Mouse (Mus musculus): ENCODE results near the gene Lat2. TPM values are rescaled to one million over a fixed set of nuclear protein-coding genes. Genes with fewer than 3 reads are reported as not detected.
A peak's percentile ranks its signal among the peaks of the same experiment; 100 is the strongest.

Lat2 gene
- total RNA-seq, 1 experiment from 2014 or later = 106 TPM

- ATAC-seq (replicated peaks in 1 of 2; ENCODE audit: insufficient read depth in 1 of 2, low FRiP score in 2 of 2, low TSS enrichment in 1 of 2, low read depth in 1 of 2, poor library complexity in 2 of 2, severe bottlenecking in 2 of 2) = peak; percentile 93 to 98
Observed at GRCm38 (mm10) chr5:134582221-134582907, 32.5 kb downstream of the Lat2 start.

GRCm38 (mm10) chr5:134581146-134581545 is 33.7 kb downstream of the Lat2 start, which contains the start of gene Rfc2:
Gene Rfc2 (plus strand): TSS chr5:134581366.
- ATAC-seq (replicated peaks in 1 of 2; ENCODE audit: insufficient read depth in 1 of 2, low FRiP score in 2 of 2, low TSS enrichment in 1 of 2, low read depth in 1 of 2, poor library complexity in 2 of 2, severe bottlenecking in 2 of 2) = no peak

GRCm38 (mm10) chr5:134579135-134579534 is 35.7 kb downstream of the Lat2 start:
- ATAC-seq (replicated peaks in 1 of 2; ENCODE audit: insufficient read depth in 1 of 2, low FRiP score in 2 of 2, low TSS enrichment in 1 of 2, low read depth in 1 of 2, poor library complexity in 2 of 2, severe bottlenecking in 2 of 2) = no peak

DNA sequence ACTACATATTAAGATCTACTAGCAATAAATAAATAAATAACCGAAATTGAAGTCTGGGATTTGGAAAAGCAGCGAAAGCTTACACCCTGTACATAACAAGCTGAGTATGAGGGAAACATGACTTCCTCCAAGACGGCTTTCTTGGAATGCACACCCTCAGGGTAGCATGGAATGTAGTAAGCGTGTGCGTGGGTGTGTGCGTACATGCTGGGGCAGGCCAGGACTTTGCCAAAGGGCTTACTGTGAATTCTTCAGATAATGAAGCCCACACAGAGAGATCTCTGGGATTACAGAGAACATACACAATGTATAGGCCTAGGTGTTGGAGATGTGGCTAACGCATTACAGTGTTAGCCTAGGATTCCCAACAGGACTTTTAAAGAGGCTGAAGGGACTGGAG is 37.3 kb downstream of the Lat2 start:
- ATAC-seq (replicated peaks in 1 of 2; ENCODE audit: insufficient read depth in 1 of 2, low FRiP score in 2 of 2, low TSS enrichment in 1 of 2, low read depth in 1 of 2, poor library complexity in 2 of 2, severe bottlenecking in 2 of 2) = no peak

DNA sequence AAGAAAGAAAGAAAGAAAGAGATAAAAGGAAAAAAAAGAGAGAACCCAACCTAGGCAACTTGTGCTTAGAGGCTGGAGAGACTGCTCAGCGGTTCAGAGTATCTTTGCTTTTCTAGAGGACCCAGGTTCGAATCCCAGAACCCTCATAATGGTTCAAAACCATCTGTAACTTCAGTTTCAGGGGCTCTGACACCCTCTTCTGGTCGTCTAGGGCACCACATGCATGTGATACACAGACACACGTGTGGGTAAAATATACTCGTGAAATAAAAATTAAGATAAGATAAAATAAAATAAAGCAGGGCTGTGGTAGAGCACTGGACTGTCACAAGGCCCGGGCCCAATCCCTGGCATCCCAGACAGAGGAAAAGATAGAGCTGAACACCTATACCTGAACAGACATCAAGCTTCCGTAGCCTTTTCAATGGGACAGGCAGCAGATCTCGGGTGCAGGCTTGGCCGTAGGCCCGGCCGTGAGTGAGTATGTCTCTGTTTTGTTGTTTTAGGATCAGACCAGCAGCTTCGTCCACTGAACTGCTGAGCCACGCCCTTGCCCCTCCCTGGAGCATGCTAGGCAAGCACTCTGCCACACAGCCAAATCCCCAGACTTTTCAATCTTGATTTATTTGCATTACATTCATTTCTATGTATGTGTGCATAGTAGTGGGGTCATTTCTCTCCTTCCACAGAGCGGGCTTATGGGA is 38.2 kb downstream of the Lat2 start:
- no peak for ATAC-seq (replicated peaks in 1 of 2; ENCODE audit: insufficient read depth in 1 of 2, low FRiP score in 2 of 2, low TSS enrichment in 1 of 2, low read depth in 1 of 2, poor library complexity in 2 of 2, severe bottlenecking in 2 of 2)

DNA sequence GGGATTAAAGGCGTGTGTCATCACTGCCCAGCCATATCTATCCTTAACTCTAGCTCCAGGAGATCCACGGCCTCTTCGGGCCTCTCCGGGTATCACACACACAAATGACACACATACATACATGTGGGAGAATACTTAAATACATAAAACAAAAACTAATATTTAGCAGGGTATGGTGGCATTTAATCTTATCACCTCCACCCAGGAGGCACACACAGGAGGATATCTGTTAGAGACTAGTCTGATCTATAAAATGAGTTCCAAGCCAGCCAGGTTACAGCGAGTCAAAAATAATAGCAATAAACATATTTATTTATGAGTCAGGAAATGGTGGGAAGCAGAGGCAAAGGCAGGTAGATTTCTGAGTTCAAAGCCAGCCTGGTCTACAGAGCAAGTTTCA is 39.0 kb downstream of the Lat2 start:
- no peak for ATAC-seq (replicated peaks in 1 of 2; ENCODE audit: insufficient read depth in 1 of 2, low FRiP score in 2 of 2, low TSS enrichment in 1 of 2, low read depth in 1 of 2, poor library complexity in 2 of 2, severe bottlenecking in 2 of 2)

GRCm38 (mm10) chr5:134572508-134573214 is 42.2 kb downstream of the Lat2 start:
- ATAC-seq (replicated peaks in 1 of 2; ENCODE audit: insufficient read depth in 1 of 2, low FRiP score in 2 of 2, low TSS enrichment in 1 of 2, low read depth in 1 of 2, poor library complexity in 2 of 2, severe bottlenecking in 2 of 2) = peak in 1 of 2 experiments; percentile 46; a peak in 1 of 4 replicates

GRCm38 (mm10) chr5:134571730-134572507 is 42.9 kb downstream of the Lat2 start:
- ATAC-seq (replicated peaks in 1 of 2; ENCODE audit: insufficient read depth in 1 of 2, low FRiP score in 2 of 2, low TSS enrichment in 1 of 2, low read depth in 1 of 2, poor library complexity in 2 of 2, severe bottlenecking in 2 of 2) = peak; percentile 55 to 62; a peak in 3 of 4 replicates

DNA sequence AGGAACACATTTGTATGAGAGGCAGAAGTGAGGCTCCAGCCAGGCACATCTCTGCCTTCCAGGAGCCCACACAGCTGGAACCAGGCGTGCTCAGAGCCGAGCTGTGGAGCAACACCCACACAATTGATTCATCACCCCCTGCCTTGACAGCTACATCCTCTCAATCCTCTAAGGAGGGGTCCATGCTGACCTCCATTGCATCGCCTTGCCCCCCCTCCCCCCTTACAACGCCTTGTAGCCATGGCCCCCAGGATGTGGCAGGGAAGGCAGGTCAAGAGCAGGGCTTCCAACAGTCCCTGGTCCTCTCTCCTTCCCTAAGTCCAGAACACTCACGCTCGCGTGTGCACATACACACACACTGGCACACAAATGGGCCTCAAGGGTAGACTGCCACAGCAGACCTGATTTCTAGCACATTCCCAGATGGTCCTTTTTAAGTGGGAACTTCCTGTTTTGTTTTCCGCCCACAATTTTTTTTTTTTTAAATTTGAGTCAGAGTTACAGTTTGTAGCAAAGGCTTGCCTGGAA is 45.8 kb downstream of the Lat2 start:
- ATAC-seq (replicated peaks in 1 of 2; ENCODE audit: insufficient read depth in 1 of 2, low FRiP score in 2 of 2, low TSS enrichment in 1 of 2, low read depth in 1 of 2, poor library complexity in 2 of 2, severe bottlenecking in 2 of 2) = peak in 1 of 2 experiments; percentile 21; a peak in 1 of 4 replicates

DNA sequence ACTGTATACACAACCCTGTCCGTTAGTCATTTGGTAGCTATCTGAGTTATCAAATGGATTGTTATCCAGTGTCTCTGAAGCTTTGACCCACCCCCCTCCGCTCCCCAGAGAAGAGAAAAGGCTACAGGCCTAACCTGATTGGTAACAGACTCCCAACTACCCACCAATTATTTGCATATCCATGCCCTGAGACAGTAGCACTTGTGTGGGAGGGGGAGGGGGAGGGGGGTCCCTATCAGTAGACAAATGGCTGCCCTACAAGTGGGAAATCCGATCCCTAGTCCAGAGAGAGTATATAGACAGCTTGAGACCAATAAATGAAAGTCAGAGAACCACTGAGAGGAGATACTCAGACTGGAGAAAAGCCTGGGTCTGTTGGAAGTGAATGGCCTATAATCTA is 46.8 kb downstream of the Lat2 start:
- ATAC-seq (replicated peaks in 1 of 2; ENCODE audit: insufficient read depth in 1 of 2, low FRiP score in 2 of 2, low TSS enrichment in 1 of 2, low read depth in 1 of 2, poor library complexity in 2 of 2, severe bottlenecking in 2 of 2) = no peak

- ATAC-seq (replicated peaks in 1 of 2; ENCODE audit: insufficient read depth in 1 of 2, low FRiP score in 2 of 2, low TSS enrichment in 1 of 2, low read depth in 1 of 2, poor library complexity in 2 of 2, severe bottlenecking in 2 of 2) = no peak
Observed at GRCm38 (mm10) chr5:134567445-134567844, 47.4 kb downstream of the Lat2 start.

DNA sequence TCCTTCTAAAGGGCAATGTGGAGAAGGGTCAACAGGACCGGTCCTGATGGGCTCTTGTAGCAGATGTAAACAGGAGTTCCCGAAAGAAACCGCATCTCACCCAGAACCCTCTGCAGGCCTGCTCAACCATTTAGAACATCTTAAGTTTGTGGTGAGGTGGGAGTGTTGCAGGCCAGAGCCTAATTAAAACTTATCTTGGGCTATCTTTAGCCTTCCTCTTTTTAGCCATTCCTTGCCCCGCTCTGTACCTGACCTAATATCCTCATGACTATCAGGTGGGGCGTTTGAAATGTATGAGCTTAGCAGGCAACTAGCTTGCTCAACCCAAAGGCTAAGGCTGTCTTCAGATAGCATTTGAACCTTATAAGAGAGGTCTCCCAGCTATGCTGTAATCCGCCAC is 49.1 kb downstream of the Lat2 start:
- ATAC-seq (replicated peaks in 1 of 2; ENCODE audit: insufficient read depth in 1 of 2, low FRiP score in 2 of 2, low TSS enrichment in 1 of 2, low read depth in 1 of 2, poor library complexity in 2 of 2, severe bottlenecking in 2 of 2) = no peak

DNA sequence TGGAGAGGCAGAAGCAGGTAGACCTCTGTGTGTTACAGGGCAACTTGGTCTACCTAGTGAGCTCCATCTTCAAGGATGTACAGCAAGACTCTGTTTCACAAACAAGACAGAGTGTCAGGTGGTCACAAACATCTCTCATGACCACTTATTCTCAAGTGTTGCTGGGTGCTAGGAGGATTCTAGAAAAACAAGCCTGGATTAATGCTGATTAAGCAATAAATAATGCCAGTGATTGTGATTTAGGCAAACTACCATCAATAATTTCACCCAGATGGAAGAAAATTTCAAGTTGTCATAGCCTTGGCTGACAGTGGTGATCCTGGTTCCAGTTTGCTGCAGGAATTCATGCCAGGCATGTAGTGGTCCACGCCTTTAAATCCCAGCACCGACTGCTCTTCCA is 50.6 kb downstream of the Lat2 start:
- ATAC-seq (replicated peaks in 1 of 2; ENCODE audit: insufficient read depth in 1 of 2, low FRiP score in 2 of 2, low TSS enrichment in 1 of 2, low read depth in 1 of 2, poor library complexity in 2 of 2, severe bottlenecking in 2 of 2) = no peak

- ATAC-seq (replicated peaks in 1 of 2; ENCODE audit: insufficient read depth in 1 of 2, low FRiP score in 2 of 2, low TSS enrichment in 1 of 2, low read depth in 1 of 2, poor library complexity in 2 of 2, severe bottlenecking in 2 of 2) = no peak
Observed at GRCm38 (mm10) chr5:134560450-134561171, 54.2 kb downstream of the Lat2 start.

- ATAC-seq (replicated peaks in 1 of 2; ENCODE audit: insufficient read depth in 1 of 2, low FRiP score in 2 of 2, low TSS enrichment in 1 of 2, low read depth in 1 of 2, poor library complexity in 2 of 2, severe bottlenecking in 2 of 2) = no peak
Observed at GRCm38 (mm10) chr5:134560071-134560449, 54.8 kb downstream of the Lat2 start, which contains the start of gene Syna. Gene Syna (minus strand): TSS chr5:134560171.

GRCm38 (mm10) chr5:134555463-134556164 is 59.2 kb downstream of the Lat2 start:
- ATAC-seq (replicated peaks in 1 of 2; ENCODE audit: insufficient read depth in 1 of 2, low FRiP score in 2 of 2, low TSS enrichment in 1 of 2, low read depth in 1 of 2, poor library complexity in 2 of 2, severe bottlenecking in 2 of 2) = peak; percentile 20 to 25; a peak in 1 of 4 replicates

All from hematopoietic stem cell, adult 5-6 weeks (primary cell).